Mouse (Mus musculus): ENCODE measurements around the gene Plekhm1.

Gene Plekhm1

DNA sequence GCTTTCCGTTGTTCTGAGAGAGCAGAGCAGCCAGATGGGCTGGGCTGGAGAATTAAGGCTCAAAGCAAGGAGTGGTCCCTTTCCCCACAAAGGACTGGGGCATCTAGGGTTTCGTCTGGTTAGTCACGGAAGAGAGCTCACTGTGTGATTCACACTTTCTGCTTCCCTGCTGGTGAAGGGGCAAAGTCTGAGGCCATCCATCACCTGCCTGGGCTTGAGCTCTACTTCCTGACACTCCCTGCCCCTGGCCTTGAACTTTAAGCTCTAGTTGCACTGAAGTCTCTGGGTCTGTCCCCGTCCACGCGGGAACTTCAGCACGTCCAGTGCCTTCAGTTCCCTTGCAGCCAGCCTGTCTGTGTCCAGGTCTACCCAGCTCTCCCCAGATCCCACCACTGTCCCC is 71.8 kb downstream of the Plekhm1 start:
- in situ Hi-C loops (cut with MboI, MseI): no loop called here

- in situ Hi-C loops (cut with MboI, MseI): no loop called here
Measured at GRCm38 (mm10) chr11:103340130-103340529, 72.4 kb downstream of the Plekhm1 start.

GRCm38 (mm10) chr11:103339414-103340119 is 72.9 kb downstream of the Plekhm1 start:
- in situ Hi-C loops (cut with MboI, MseI): no loop called here

- in situ Hi-C loops (cut with MboI, MseI): no loop called here
Measured at GRCm38 (mm10) chr11:103338671-103339070, 73.8 kb downstream of the Plekhm1 start.

DNA sequence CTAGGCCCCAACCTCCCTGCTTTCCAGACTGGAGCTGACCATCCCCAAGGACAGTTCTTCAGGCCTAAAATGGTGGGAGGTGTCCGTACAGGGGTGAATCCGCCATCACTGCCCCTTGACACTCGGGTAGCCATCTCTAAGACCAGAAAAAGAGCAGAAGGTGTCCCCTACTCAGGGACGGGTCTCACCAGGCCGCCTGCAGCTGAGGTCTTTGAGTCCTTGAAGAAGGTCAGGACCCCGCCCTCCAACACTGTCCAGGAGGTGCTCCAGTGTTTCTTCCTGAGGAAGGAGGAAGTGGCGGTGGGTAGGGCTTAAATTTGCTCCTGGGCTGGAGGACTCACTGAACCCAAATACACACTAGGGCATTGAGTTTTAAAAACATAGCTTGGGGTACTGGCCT is 74.4 kb downstream of the Plekhm1 start:
- in situ Hi-C loops (cut with MboI, MseI): no loop called here

- in situ Hi-C loops (cut with MboI, MseI): no loop called here
Measured at GRCm38 (mm10) chr11:103337180-103337579, 75.3 kb downstream of the Plekhm1 start.

DNA sequence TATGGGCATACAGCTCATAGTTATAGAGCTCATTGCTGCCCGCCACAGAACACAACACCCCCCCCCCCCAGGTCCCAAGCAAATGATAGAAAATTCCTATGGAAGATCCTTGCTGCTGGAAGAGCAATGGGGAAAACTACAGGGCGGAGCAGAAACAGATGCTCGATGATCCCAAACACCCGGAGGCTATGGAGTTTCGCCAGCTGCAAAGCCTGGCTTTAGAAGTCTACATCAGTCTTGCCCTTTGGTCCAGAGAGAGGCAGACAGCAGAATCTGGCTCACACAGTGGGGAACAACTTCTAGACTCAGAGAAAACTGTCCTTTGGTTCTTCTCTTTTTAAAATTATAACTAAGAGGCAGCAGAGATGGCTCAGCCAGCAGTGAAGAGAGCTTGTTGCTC is 76.9 kb downstream of the Plekhm1 start:
- in situ Hi-C loops (cut with MboI, MseI): no loop called here

GRCm38 (mm10) chr11:103334925-103335324 is 77.6 kb downstream of the Plekhm1 start:
- in situ Hi-C loops (cut with MboI, MseI): no loop called here

GRCm38 (mm10) chr11:103333719-103334398 is 78.6 kb downstream of the Plekhm1 start:
- in situ Hi-C loops (cut with MboI, MseI): no loop called here

DNA sequence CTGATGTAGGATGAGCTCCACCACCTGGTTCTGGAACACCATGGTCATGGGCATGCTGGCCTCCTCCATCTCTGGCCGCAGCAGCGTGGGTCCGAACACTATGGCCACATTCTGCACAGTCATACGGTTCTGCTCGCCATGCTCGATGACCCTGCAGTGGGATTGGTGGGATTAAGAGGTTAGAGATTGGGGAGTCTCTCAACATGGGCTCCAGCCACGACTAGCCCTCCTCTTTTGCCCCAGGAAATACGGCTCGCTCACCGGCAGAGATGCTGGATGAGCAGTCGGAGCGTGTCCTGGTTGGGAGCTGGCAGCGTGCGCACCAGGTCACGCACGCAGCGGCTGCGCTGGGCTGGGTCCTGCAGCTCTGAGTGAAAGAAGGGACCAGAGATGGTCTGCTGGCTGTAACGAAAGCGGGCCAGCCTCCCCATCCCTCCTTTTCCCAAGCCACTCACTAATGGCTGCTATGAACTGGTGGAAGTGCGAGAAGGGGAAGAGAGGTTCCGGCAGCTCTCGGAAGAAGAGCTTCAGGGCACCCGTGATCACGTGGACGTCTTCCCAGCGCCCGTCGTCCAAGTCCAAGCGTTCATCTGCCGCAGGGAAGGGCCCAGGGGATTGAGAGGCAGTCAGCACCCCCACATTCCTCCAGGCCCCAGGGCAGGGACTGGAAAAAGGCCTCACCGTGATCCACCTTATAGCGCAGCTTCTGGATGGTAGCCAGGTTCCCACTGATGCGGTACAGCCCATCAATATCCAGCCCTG is 79.4 kb downstream of the Plekhm1 start:
- in situ Hi-C loops (cut with MboI, MseI): no loop called here

GRCm38 (mm10) chr11:103332186-103332889 is 80.1 kb downstream of the Plekhm1 start:
- in situ Hi-C loops (cut with MboI, MseI): no loop called here

GRCm38 (mm10) chr11:103331502-103332185 is 80.8 kb downstream of the Plekhm1 start:
- in situ Hi-C loops (cut with MboI, MseI): no loop called here

- in situ Hi-C loops (cut with MboI, MseI): no loop called here
Measured at GRCm38 (mm10) chr11:103330651-103331319, 81.7 kb downstream of the Plekhm1 start.

- in situ Hi-C loops (cut with MboI, MseI): loop anchor here (5.0 to 10.0 kb wide), 2 partner anchors 92 to 165 kb away; no protein-coding TSS in a partner anchor
Measured at GRCm38 (mm10) chr11:103326950-103327349, 85.5 kb downstream of the Plekhm1 start.

GRCm38 (mm10) chr11:103325172-103325571 is 87.3 kb downstream of the Plekhm1 start:
- in situ Hi-C loops (cut with MboI, MseI): loop anchor here (5.0 to 10.0 kb wide), 2 partner anchors 90 to 163 kb away; no protein-coding TSS in a partner anchor

DNA sequence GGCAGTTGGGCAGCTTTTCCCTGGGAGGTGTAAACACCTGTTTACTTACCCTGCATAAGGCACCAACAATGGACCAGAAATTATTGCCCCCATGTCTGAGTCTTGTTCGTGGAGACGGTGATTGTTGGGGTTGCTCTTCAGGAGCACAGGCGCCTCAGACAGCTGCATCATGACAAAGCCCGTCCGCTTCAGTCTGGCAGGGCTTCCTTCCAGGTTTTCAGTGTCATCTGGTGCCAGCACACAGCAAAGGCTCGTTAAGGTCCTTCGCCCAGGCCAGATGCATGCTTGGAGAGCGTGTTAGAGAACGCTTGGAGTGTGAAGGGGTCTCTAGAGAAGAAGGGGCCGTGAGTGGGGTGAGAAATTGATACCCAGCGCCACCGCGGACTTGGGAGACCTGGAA is 87.8 kb downstream of the Plekhm1 start:
- in situ Hi-C loops (cut with MboI, MseI): loop anchor here (5.0 to 10.0 kb wide), 2 partner anchors 90 to 162 kb away; no protein-coding TSS in a partner anchor

- in situ Hi-C loops (cut with MboI, MseI): loop anchor here (10.0 kb wide), 1 partner anchor 88 kb away; no protein-coding TSS in a partner anchor
Measured at GRCm38 (mm10) chr11:103322832-103323231, 89.7 kb downstream of the Plekhm1 start.

GRCm38 (mm10) chr11:103320646-103321045 is 91.8 kb downstream of the Plekhm1 start:
- in situ Hi-C loops (cut with MboI, MseI): loop anchor here (10.0 kb wide), 1 partner anchor 86 kb away; no protein-coding TSS in a partner anchor

- in situ Hi-C loops (cut with MboI, MseI): loop anchor here (10.0 kb wide), 1 partner anchor 85 kb away; no protein-coding TSS in a partner anchor
Measured at GRCm38 (mm10) chr11:103320196-103320595, 92.3 kb downstream of the Plekhm1 start.

DNA sequence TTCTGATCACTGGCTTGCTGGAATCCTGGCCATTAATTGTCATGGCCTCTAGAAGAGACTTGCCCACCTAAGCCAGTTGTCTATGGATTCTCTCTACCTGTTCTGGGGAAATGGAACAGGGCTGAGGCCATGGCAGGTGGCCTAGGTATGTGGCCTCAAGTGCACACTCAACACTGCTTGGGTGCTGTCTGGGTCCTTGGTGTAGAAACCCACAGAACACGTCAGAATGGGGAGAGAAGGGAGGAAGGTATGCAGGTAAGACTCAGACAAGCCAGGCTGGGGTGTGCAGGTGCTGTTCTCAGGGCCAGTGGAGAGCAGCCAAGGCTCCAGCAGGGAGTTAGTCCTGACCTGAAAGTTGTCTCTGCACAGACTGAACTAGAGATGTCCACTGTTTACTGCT is 94.4 kb downstream of the Plekhm1 start:
- in situ Hi-C loops (cut with MboI, MseI): no loop called here
